Mouse (Mus musculus): Measurements from ENCODE around the gene Nr2e3. TPM values are rescaled to one million over a fixed set of nuclear protein-coding genes. Genes with fewer than 3 reads are reported as not detected.
"Not testable (repeated sequence)": the region's sequence is repeated elsewhere in the genome, so short reads cannot be mapped to it uniquely, and the experiment has no call there.

Gene Nr2e3
- polyA plus RNA-seq, 1 experiment from 2014 or later, result not detected

DNA sequence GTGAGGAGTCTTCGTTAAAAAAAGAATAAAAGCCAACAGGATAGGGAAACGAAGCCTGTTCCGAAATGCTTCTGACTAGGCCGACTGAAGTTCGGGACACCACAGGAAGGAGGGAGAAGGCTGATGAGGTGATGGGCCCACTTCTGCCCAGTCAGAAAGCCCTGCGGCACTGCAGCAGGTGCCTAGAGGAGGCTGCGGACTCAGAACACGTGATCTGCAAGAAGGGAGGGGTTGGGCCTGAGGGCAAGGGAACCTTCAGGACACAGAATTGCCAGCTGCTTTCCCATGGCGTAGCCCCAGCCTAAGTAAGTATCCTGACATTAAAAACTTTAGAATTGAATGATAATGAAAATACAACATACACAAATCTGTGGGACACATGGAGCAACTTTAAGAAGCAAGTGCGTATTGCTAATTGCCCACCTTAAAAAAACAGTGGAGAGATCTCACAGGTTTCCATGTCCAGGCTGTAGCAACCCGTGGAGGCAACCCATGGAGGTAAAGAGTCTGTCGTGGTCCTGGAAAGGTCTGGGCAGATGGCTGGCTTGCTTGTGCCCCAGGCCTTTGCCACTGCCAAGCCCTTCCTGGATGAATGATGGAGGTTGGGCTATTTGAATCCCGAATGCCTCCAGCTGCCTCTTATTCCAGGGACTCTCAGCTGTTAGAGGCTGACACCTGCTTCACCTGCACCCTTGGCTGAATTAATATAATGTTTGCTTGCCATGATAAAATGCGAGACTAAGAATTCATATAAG, 919 bp upstream of the Nr2e3 start:
- 57% methylated on average over 14 of the region's 14 CpGs for WGBS
- ATAC-seq, result no peak
- no peak overlapping the region for H3K4me3 ChIP-seq (replicated peaks)

DNA sequence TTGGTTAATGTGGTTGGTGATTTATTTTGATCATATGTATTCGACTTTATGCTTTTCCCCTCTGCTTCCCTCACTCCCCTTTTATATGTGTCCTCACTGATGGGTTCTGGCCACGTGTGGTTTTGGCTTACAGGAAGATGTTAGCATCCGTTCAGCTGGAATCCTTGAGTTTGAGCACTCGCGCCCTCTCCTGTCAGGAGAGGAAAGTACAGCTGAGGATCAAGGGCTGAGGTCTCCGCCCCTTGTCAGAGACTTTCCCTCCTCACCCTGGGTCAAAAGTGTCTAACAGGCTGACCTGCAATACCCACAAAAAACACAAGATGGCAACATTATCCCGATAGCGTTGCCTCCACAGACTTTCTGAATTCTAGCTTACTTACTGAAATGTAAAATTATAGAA, 1.2 kb downstream of the Nr2e3 start:
- Histone ChIP-seq H3K4me3 (replicated peaks) (no peak overlapping the region), H3K4me1 (replicated peaks) (peaks cover 11% of the 10 kb centered on the region), H3K36me3 (no peaks in the 10 kb centered on the region), H3K9me3 (no peaks in the 10 kb centered on the region), H3K27ac (no peak overlapping the region), H3K4me2 (replicated peaks) (no peak overlapping the region), H3K9ac (replicated peaks) (no peak overlapping the region), H3K27me3 (no peaks in the 10 kb centered on the region)
- peak; percentile 65 for ATAC-seq
- 4% methylated on average over 8 of the region's 8 CpGs for WGBS

More for the DNA sequence above, 919 bp upstream of the Nr2e3 start:
- Histone ChIP-seq H3K9ac (replicated peaks) (no peak overlapping the region), H3K36me3 (no peaks in the 10 kb centered on the region), H3K9me3 (no peaks in the 10 kb centered on the region), H3K4me2 (replicated peaks) (no peak overlapping the region), H3K27me3 (no peaks in the 10 kb centered on the region), H3K4me1 (replicated peaks) (peaks cover 11% of the 10 kb centered on the region), H3K27ac (no peak overlapping the region)

DNA sequence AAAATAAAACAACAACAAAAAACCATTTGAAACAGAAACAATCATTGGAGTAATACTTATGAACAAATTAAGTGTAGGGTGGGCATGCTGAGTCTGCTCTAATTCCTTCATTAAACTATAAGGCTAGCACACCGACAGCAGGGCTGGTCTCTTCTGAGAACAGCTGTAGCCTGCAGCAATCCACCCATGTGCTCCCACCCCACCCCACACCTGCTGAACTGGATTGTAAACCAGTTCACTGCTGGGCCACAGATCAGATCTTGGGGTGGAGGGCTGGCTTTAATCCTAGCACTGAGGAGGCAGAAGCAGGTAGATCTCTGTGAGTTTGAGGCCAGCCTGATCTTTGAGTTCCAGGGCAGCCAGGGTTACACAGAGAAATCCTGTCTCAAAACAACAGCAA, 2.3 kb downstream of the Nr2e3 start:
- H3K4me3 ChIP-seq (replicated peaks); ATAC-seq; H3K36me3 ChIP-seq; H3K9ac ChIP-seq (replicated peaks); H3K27me3 ChIP-seq; H3K9me3 ChIP-seq; H3K4me2 ChIP-seq (replicated peaks); H3K27ac ChIP-seq: not testable (repeated sequence)
- whole genome bisulfite sequencing, result 75% methylated on average over 1 of the region's 1 CpGs
- peaks cover 11% of the 10 kb centered on the region for H3K4me1 ChIP-seq (replicated peaks)

DNA sequence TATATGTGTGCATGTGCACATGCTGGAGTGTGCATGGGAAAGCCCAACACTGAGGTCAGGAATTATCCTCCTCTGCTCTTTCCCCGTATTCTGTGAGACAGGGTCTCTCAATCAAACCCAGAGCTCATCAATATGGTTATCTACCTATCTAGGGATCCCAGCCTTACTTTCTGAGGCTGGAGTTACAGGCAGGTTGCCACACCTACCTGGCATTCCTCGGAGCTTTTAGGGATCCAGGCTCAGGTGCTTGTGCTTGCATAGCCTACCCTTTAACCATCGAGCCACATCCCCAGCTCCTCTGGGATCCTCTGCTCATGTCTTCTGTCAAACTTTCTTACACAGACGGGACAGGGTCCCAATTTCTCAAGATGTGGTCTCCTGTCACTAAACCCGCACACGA, 4.0 kb downstream of the Nr2e3 start:
- Histone ChIP-seq H3K4me1 (replicated peaks) (peaks cover 12% of the 10 kb centered on the region), H3K27ac (no peak overlapping the region), H3K9me3 (no peaks in the 10 kb centered on the region), H3K9ac (replicated peaks) (no peak overlapping the region), H3K4me3 (replicated peaks) (no peak overlapping the region), H3K36me3 (no peaks in the 10 kb centered on the region), H3K4me2 (replicated peaks) (no peak overlapping the region), H3K27me3 (no peaks in the 10 kb centered on the region)
- ATAC-seq, result no peak
- 44% methylated on average over 6 of the region's 6 CpGs for WGBS

DNA sequence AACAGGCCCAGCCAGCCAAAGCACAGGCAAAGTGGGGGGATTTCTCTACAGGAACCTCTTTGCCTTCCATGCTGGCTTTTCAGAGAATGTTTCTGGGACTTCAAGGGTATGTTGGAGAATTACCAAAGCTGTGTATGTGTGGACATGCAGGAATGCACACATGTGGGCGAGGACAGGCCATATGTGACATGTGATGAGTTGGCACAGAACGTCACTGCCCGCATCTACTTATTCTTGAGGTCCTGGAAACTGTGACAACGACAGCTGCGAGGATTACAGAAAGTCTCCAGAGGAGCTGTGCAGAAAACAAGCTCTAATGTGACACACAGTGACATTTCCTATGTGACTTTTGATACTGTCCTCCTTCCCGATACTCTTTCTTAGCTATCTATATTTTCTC, 4.8 kb downstream of the Nr2e3 start:
- Histone ChIP-seq H3K9me3 (no peaks in the 10 kb centered on the region), H3K4me3 (replicated peaks) (no peak overlapping the region), H3K27ac (no peak overlapping the region), H3K27me3 (no peaks in the 10 kb centered on the region), H3K36me3 (no peaks in the 10 kb centered on the region), H3K4me2 (replicated peaks) (no peak overlapping the region), H3K4me1 (replicated peaks) (peaks cover 5% of the 10 kb centered on the region; the same call in 1 of the 2 replicates), H3K9ac (replicated peaks) (no peak overlapping the region)
- no peak for ATAC-seq
- WGBS, result 73% methylated on average over 6 of the region's 6 CpGs

DNA sequence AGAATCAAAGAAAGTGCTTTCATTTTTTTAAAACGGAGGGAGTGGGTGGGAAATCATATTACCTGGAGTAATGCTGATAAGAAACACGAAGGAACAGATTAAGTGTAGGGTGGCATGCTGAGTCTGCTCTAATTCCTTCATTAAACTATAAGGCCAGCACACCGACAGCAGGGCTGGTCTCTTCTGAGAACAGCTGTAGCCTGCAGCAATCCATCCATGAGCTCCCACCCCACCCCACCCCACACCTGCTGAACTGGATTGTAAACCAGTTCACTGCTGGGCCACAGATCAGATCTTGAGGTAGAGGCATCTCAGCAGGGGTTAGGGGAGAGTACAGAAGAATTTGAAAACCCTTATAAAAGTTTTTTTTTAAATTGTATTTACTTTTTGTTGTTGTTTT, 5.3 kb downstream of the Nr2e3 start:
- H3K9me3 ChIP-seq, result no peaks in the 10 kb centered on the region
- peaks cover 5% of the 10 kb centered on the region; the same call in 1 of the 2 replicates for H3K4me1 ChIP-seq (replicated peaks)
- no peaks in the 10 kb centered on the region for H3K27me3 ChIP-seq
- H3K4me2 ChIP-seq (replicated peaks), result no peak overlapping the region
- ATAC-seq, result no peak
- H3K36me3 ChIP-seq, result no peaks in the 10 kb centered on the region
- no peak overlapping the region for H3K9ac ChIP-seq (replicated peaks)
- WGBS, result 64% methylated on average over 3 of the region's 3 CpGs
- H3K4me3 ChIP-seq (replicated peaks), result no peak overlapping the region
- no peak overlapping the region for H3K27ac ChIP-seq

DNA sequence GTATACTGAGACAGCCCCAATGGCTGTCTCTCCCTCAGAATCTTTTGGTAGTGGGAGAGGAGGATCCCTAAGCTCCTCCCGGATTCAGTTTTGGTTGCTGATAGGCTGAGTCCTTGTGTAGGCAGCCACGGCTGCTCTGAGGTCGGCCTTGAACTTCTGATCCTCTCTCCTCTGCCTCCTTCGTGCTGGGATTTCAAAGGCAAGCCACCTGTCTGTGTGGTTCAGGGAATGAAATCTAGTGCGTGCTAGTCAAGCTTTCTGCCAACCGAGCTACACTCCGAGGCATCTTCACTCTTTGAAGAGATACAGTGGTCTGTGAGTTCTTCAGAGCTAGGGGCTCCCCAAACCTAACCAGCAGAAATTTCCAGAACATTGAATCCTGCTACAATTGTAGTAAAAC, 6.9 kb downstream of the Nr2e3 start:
- Histone ChIP-seq H3K27ac (no peak overlapping the region), H3K36me3 (no peaks in the 10 kb centered on the region), H3K4me1 (replicated peaks) (peaks cover 5% of the 10 kb centered on the region; the same call in 1 of the 2 replicates), H3K27me3 (no peaks in the 10 kb centered on the region), H3K4me3 (replicated peaks) (no peak overlapping the region), H3K9ac (replicated peaks) (no peak overlapping the region), H3K4me2 (replicated peaks) (no peak overlapping the region), H3K9me3 (no peaks in the 10 kb centered on the region)
- no peak for ATAC-seq
- 84% methylated on average over 7 of the region's 7 CpGs for WGBS

DNA sequence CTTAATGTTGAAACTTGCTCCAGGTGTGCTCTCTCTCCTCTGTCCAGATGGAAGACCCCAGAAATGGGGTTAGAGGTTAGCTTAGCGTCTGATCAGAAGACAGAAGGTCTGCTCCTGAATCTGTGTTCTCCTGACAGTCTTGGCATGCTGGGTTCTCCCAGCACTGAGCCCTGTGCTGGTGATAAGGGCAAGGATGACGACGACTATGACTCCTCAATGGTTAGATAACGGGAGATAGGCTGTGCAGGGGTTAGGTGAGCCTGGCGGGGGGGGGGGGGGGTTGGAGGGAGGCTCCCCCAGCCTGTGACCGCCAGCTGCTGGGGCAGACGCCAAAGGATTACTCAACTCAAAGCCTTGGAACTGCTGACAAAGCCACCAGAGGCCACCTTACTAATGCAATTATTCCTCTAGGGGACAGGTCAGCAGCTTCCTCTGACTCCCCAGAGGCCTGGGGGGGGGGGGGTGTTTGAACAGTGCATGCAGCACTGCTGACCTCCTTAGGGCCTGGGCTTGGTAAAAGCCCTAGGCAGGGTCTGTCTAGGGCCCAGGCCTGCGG, 7.9 kb downstream of the Nr2e3 start:
- H3K9ac ChIP-seq (replicated peaks), result no peak overlapping the region
- H3K27me3 ChIP-seq, result no peaks in the 10 kb centered on the region
- peaks cover 5% of the 10 kb centered on the region; the same call in 1 of the 2 replicates for H3K4me1 ChIP-seq (replicated peaks)
- H3K27ac ChIP-seq, result no peak overlapping the region
- no peaks in the 10 kb centered on the region for H3K9me3 ChIP-seq
- no peaks in the 10 kb centered on the region for H3K36me3 ChIP-seq
- H3K4me2 ChIP-seq (replicated peaks), result no peak overlapping the region
- no peak for ATAC-seq
- no peak overlapping the region for H3K4me3 ChIP-seq (replicated peaks)
- WGBS, result 48% methylated on average over 8 of the region's 8 CpGs

DNA sequence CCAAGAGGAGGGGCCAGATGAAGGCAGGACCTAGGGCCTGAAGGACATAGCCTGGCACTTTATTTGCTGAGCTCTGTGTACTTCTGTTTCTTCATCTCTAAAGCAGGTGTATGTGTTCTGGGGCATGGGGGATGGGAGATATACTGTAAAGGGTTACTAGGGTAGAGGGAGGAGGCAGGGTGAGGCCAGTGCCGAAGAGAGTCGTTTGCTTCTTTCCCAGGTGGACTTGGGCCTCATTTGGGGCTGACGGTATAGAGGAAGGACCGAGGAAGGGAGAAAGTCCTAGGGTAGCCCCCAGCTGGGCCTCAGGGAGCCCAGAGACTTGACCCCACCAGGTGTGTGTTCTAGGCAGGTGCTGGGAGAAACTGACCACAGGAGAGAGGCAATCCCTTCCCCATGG, 8.5 kb downstream of the Nr2e3 start:
- H3K4me3 ChIP-seq (replicated peaks), result no peak overlapping the region
- H3K4me1 ChIP-seq (replicated peaks), result peaks cover 5% of the 10 kb centered on the region; the same call in 1 of the 2 replicates
- no peaks in the 10 kb centered on the region for H3K36me3 ChIP-seq
- 85% methylated on average over 4 of the region's 4 CpGs for WGBS
- no peak overlapping the region for H3K27ac ChIP-seq
- H3K9ac ChIP-seq (replicated peaks), result no peak overlapping the region
- H3K4me2 ChIP-seq (replicated peaks), result no peak overlapping the region
- H3K27me3 ChIP-seq, result no peaks in the 10 kb centered on the region
- H3K9me3 ChIP-seq, result no peaks in the 10 kb centered on the region
- ATAC-seq, result no peak

DNA sequence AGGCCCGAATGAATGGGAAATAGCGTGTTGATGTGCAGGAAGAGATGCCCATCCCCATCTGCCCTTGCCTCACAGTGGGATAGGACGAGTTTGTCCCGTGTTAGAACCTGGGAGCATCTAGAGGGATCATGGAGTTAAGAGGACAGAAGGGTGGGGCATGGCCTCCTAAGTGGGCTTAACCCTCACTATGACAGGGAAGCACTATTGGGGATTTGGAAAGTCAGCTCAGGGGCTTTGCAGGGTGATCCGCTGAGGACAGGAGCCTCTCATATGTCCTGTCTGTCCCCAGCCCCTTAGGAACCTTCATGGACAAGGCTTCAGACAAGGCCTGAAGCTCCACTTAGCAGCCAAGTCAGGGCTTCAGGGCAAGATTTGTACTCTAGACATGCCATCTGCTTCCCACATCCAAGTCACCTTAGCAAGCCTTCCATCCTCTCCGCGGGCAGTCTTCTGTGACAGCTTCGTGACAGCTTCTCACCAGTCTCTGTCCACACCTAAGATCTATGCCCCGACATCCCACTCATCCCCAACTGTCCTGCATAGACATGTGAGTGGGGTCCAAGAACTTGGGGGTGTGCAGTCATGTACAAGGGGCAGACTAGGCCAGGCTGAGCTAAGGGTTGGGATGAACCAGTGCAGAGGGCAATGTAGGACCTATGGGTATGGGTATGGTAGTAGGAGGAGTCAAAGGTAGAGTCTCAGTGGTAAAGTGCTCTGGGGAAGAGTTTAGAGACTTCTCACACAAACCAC, 9.3 kb downstream of the Nr2e3 start:
- Histone ChIP-seq H3K4me1 (replicated peaks) (peaks cover 5% of the 10 kb centered on the region; the same call in 1 of the 2 replicates), H3K9me3 (no peaks in the 10 kb centered on the region), H3K9ac (replicated peaks) (no peak overlapping the region), H3K36me3 (no peaks in the 10 kb centered on the region), H3K4me2 (replicated peaks) (no peak overlapping the region), H3K27me3 (no peaks in the 10 kb centered on the region), H3K4me3 (replicated peaks) (no peak overlapping the region), H3K27ac (no peak overlapping the region)
- no peak for ATAC-seq
- WGBS, result 91% methylated on average over 9 of the region's 9 CpGs

DNA sequence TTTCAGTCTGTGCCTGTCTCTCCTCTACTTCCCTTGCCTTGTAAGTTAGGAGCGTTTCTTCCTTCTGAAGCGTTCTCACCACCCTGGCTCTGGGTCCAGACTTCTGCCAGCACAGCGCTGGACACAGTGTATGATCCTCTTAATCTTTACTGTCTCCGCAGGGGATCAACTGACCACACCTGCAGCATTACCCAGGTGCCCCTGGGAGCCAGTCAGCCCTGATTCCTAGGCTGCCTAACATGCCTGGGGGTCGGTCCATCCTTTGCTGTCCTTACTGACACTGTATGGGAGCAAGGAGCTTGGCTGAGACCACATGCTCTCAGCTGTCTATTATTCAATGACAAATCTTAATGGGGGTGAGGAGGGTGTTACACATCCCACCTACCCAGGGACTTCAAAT, 10.5 kb downstream of the Nr2e3 start:
- no peak overlapping the region for H3K27ac ChIP-seq
- peaks cover 5% of the 10 kb centered on the region; the same call in 1 of the 2 replicates for H3K4me1 ChIP-seq (replicated peaks)
- 84% methylated on average over 5 of the region's 5 CpGs for WGBS
- H3K9me3 ChIP-seq, result no peaks in the 10 kb centered on the region
- ATAC-seq, result no peak
- no peak overlapping the region for H3K9ac ChIP-seq (replicated peaks)
- no peaks in the 10 kb centered on the region for H3K27me3 ChIP-seq
- no peaks in the 10 kb centered on the region for H3K36me3 ChIP-seq
- H3K4me2 ChIP-seq (replicated peaks), result no peak overlapping the region
- H3K4me3 ChIP-seq (replicated peaks), result no peak overlapping the region

DNA sequence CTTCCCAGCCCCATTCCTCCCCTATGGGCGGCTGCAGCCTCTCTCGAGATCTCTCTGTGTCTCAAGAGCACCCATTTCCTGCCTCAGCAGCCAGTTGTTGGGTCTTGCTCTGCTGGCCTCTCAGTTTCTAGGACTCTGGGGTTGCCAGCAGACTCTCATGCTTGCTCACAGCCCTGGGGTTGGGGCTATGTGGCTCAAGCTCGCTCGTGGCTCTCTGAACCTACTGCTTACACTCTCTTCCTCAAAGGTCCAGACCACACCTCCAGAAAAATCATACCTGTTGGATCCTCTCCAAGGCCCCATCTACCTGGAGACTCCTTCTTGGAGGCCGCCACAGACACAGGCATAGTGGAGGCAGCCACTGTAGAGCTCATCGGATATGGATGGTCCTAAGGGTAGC, 10.9 kb downstream of the Nr2e3 start:
- Histone ChIP-seq H3K9me3 (no peaks in the 10 kb centered on the region), H3K36me3 (no peaks in the 10 kb centered on the region), H3K27me3 (no peaks in the 10 kb centered on the region), H3K4me1 (replicated peaks) (peaks cover 5% of the 10 kb centered on the region; the same call in 1 of the 2 replicates), H3K4me3 (replicated peaks) (no peak overlapping the region), H3K9ac (replicated peaks) (no peak overlapping the region), H3K4me2 (replicated peaks) (no peak overlapping the region), H3K27ac (no peak overlapping the region)
- WGBS, result 90% methylated on average over 6 of the region's 6 CpGs
- ATAC-seq, result no peak
